Mouse (Mus musculus) midbrain, embryonic 11.5 days (tissue): ENCODE data around the gene Specc1. TPM values are rescaled to one million over a fixed set of nuclear protein-coding genes. Genes with fewer than 3 reads are reported as not detected.

Experiments
- ATAC-seq: fragments of 200-750 bp; cut with Nextera tagmentation; 2 replicates; pipeline ENCODE4 v1.8.0; 2017; ENCODE audit warnings: moderate TSS enrichment, moderate library complexity; ENCODE audit not compliant: low FRiP score
- DNase-seq: peaks from one replicate; pipeline ENCODE4 v3.0.0; 2015; ENCODE audit warnings: low spot score; ENCODE audit errors: missing footprints
- H3K27ac ChIP-seq: fragments of 300-500 bp; sonication (generic); 2 replicates; pipeline ENCODE4 v1.5.1; 2014; ENCODE audit warnings: low read depth, low read length
- H3K27me3 ChIP-seq: fragments of 300-500 bp; sonication (generic); 2 replicates; pipeline ENCODE4 v1.6.1; 2014; ENCODE audit warnings: mild to moderate bottlenecking, low read length, moderate library complexity, mixed read lengths; ENCODE audit not compliant: control insufficient read depth, insufficient read depth
- H3K36me3 ChIP-seq: fragments of 300-500 bp; sonication (generic); 2 replicates; pipeline ENCODE4 v1.6.1; 2014; ENCODE audit warnings: mild to moderate bottlenecking, low read length, moderate library complexity, mixed read lengths; ENCODE audit not compliant: control insufficient read depth, insufficient read depth
- H3K4me1 ChIP-seq: fragments of 300-500 bp; sonication (generic); 2 replicates; pipeline ENCODE4 v1.6.1; 2014; ENCODE audit warnings: low read length; ENCODE audit not compliant: control insufficient read depth, insufficient read depth
- H3K4me2 ChIP-seq: fragments of 300-500 bp; sonication (generic); 2 replicates; pipeline ENCODE4 v1.6.1; 2014; ENCODE audit warnings: mild to moderate bottlenecking, moderate library complexity
- H3K4me3 ChIP-seq: fragments of 300-500 bp; sonication (generic); 2 replicates; pipeline ENCODE4 v1.5.1; 2014; ENCODE audit warnings: low read depth, low read length
- H3K9ac ChIP-seq: fragments of 300-500 bp; sonication (generic); 2 replicates; pipeline ENCODE4 v1.6.1; 2014; ENCODE audit warnings: low read length
- H3K9me3 ChIP-seq: fragments of 300-500 bp; sonication (generic); 2 replicates; pipeline ENCODE4 v1.6.1; 2016; ENCODE audit warnings: low read length; ENCODE audit not compliant: control insufficient read depth
- WGBS: fragments of 180-500 bp; shearing (Covaris S2); extraction: QIAGEN DNeasy Blood & Tissue Kit; methylation state at CpG from one replicate; pipeline ENCODE4 v1.1.7; 2014; 5-methylcytosine and 5-hydroxymethylcytosine counted together
- polyA plus RNA-seq: library from polyadenylated mRNA; unstranded; fragments of >200 nt; fragmentation: Nextera tagmentation; extraction: Ambion mirVana; gene quantifications from 2 replicates; pipeline ENCODE4 v1.2.1, GENCODE M21; 2014

Specc1 gene
- polyA plus RNA-seq, 1 experiment from 2014 or later: 15.8 TPM

DNA sequence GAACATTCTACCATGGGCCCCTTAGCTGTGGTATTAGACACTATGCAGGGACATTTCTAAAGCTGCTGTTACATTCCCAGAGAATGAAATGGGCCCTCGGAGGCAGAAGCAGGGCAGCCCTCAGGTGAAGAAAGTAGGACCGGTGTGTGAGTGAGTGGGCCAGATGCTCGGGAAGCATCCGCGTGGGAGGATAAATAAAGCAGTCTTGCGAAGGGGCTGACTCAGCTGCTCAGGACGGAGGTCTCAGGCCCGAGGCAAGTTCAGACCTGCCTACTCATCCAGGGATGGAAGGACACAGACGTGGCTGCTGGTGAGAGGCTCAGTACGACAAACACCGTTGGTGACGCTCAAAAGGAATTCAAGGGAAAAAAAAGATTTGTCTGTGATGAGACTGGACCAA lies 312.5 kb downstream of the Specc1 start:
- no peaks in the 10 kb centered on the region for H3K36me3 ChIP-seq
- H3K4me2 ChIP-seq: no peak overlapping the region
- DNase-seq (no peak), ATAC-seq (no peak)
- no peak overlapping the region for H3K4me3 ChIP-seq
- H3K4me1 ChIP-seq: peaks cover 8% of the 10 kb centered on the region
- H3K27me3 ChIP-seq: no peaks in the 10 kb centered on the region
- H3K9me3 ChIP-seq: no peaks in the 10 kb centered on the region
- WGBS: 82% methylated on average over 12 of the region's 12 CpGs
- H3K27ac ChIP-seq: no peak overlapping the region
- H3K9ac ChIP-seq: no peak overlapping the region

DNA sequence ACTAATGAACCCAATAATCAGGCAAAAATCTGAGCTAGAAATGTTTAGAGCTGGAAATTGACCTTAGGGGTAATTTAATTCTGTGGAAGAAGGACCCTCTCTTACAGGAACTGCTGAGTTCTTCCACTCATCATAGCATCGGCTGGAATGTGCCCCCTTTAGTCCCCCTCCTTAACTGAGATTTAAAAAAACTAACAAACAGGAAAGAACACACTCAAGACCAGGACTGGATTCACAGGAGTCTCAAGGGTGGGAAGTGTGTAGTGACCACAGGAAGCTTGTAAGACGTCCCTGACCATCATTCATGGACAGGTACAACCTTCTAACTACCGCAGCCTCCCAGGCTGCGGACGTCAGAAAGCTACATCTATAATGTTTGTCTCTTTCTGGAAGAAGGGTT lies 314.3 kb downstream of the Specc1 start:
- DNase-seq (peak; percentile 79), ATAC-seq (no peak)
- Histone ChIP-seq H3K27ac (no peak overlapping the region), H3K36me3 (no peaks in the 10 kb centered on the region), H3K4me3 (no peak overlapping the region), H3K9me3 (no peaks in the 10 kb centered on the region), H3K27me3 (no peaks in the 10 kb centered on the region), H3K9ac (no peak overlapping the region), H3K4me1 (peaks cover 2% of the 10 kb centered on the region; the same call in 1 of the 2 replicates), H3K4me2 (no peak overlapping the region)
- WGBS: 72% methylated on average over 5 of the region's 5 CpGs

Other genes starting within 250 kb of the Specc1 start
- not detected in 2 replicates for gene Slc5a10, start 235.9 kb upstream of the Specc1 start, polyA plus RNA-seq
- 51.7 and 55.4 TPM in 2 replicates for gene Prpsap2, start 194.7 kb upstream of the Specc1 start, polyA plus RNA-seq
- 32.0 and 32.8 TPM in 2 replicates for gene Ulk2, start 101.7 kb upstream of the Specc1 start, polyA plus RNA-seq
- 16.1 and 16.6 TPM in 2 replicates for gene Akap10, start 26.5 kb upstream of the Specc1 start, polyA plus RNA-seq